Mouse (Mus musculus): ENCODE measurements around the gene Smpd4.

Gene Smpd4

GRCm38 (mm10) chr16:17638036-17638628 is 19.0 kb downstream of the Smpd4 start:
- DNase-seq (ENCODE audit: low read depth): peak; percentile 77

GRCm38 (mm10) chr16:17639081-17639480 is 19.9 kb downstream of the Smpd4 start:
- DNase-seq (ENCODE audit: low read depth): no peak

- DNase-seq (ENCODE audit: low read depth): no peak
These were observed 20.8 kb downstream of the Smpd4 start for GRCm38 (mm10) chr16:17639951-17640350.

- DNase-seq (ENCODE audit: low read depth): no peak
These were observed 21.6 kb downstream of the Smpd4 start for GRCm38 (mm10) chr16:17640706-17641105.

- no peak for DNase-seq (ENCODE audit: low read depth)
These were observed 22.1 kb downstream of the Smpd4 start for GRCm38 (mm10) chr16:17641301-17641700.

- DNase-seq (ENCODE audit: low read depth): no peak
These were observed 23.2 kb downstream of the Smpd4 start for GRCm38 (mm10) chr16:17642311-17642710.

- DNase-seq (ENCODE audit: low read depth): no peak
These were observed 24.4 kb downstream of the Smpd4 start for GRCm38 (mm10) chr16:17643437-17643990.

GRCm38 (mm10) chr16:17646310-17647114 is 27.4 kb downstream of the Smpd4 start, which contains the start of gene Ccdc74a:
Gene Ccdc74a, plus strand, starts transcription at chr16:17646470.
- peak; percentile 66 for DNase-seq (ENCODE audit: low read depth)

GRCm38 (mm10) chr16:17647156-17647555 is 28.0 kb downstream of the Smpd4 start:
- no peak for DNase-seq (ENCODE audit: low read depth)

- no peak for DNase-seq (ENCODE audit: low read depth)
These were observed 28.6 kb downstream of the Smpd4 start for GRCm38 (mm10) chr16:17647566-17648340.

- DNase-seq (ENCODE audit: low read depth): no peak
These were observed 30.9 kb downstream of the Smpd4 start for GRCm38 (mm10) chr16:17649925-17650605.

- no peak for DNase-seq (ENCODE audit: low read depth)
These were observed 31.6 kb downstream of the Smpd4 start for GRCm38 (mm10) chr16:17650711-17651110.

GRCm38 (mm10) chr16:17652607-17653006 is 33.5 kb downstream of the Smpd4 start:
- no peak for DNase-seq (ENCODE audit: low read depth)

- DNase-seq (ENCODE audit: low read depth): no peak
These were observed 34.4 kb downstream of the Smpd4 start for GRCm38 (mm10) chr16:17653601-17654000.

- DNase-seq (ENCODE audit: low read depth): no peak
These were observed 35.1 kb downstream of the Smpd4 start for GRCm38 (mm10) chr16:17654188-17654795.

GRCm38 (mm10) chr16:17656212-17656871 is 37.2 kb downstream of the Smpd4 start:
- no peak for DNase-seq (ENCODE audit: low read depth)

GRCm38 (mm10) chr16:17665568-17665967 is 46.4 kb downstream of the Smpd4 start:
- DNase-seq (ENCODE audit: low read depth): no peak

GRCm38 (mm10) chr16:17669886-17670285 is 50.7 kb downstream of the Smpd4 start:
- no peak for DNase-seq (ENCODE audit: low read depth)
